Mouse (Mus musculus): ENCODE measurements around the gene Pank2.

- TF ChIP-seq POLR2A (IDR thresholded peaks at IDR 0.05; ENCODE audit: insufficient read depth, low read depth, low read length) (no peak), EP300 (IDR thresholded peaks at IDR 0.05; ENCODE audit: insufficient read depth, low read depth, low read length) (no peak)
Measured at GRCm38 (mm10) chr2:131345556-131345955, 83.3 kb downstream of the Pank2 start.

Data from heart, adult 2 months (tissue).